Mouse (Mus musculus) embryonic stem cell, embryonic (primary cell): ENCODE results near the gene H13.
"Not testable (repeated sequence)": the region's sequence is repeated elsewhere in the genome, so short reads cannot be mapped to it uniquely, and the experiment has no call there.

Experiments used
- CTCF ChIA-PET, 4 experiments: fragments of 300-600 bp in 2 of 4; fragments of 350-600 bp in 2 of 4; sonication (Branson Sonifier 250); formaldehyde crosslinking; loops; one replicate each; lab custom pipeline; 2022; ENCODE audit warnings: inconsistent platforms in 2 of 4; lab: Charles Lee
- POLR2A ChIA-PET, 4 experiments: fragments of 300-600 bp in 2 of 4; fragments of 350-600 bp in 2 of 4; sonication (Branson Sonifier 250); formaldehyde crosslinking; loops; one replicate each; lab custom pipeline; 2022; ENCODE audit warnings: antibody characterized with exemption in 4 of 4, inconsistent platforms in 1 of 4; lab: Charles Lee

Gene H13

GRCm38 (mm10) chr2:152639406-152640113 lies 29.7 kb upstream of the H13 start:
- CTCF ChIA-PET: interaction anchor here in 2 of 4 experiments (0.7 to 1.5 kb wide), 4 partner anchors 29 to 103 kb away, joined by 3 to 5 read pairs (median 3); partner anchors contain the start of genes Defb36 (in 1 of the 2) and H13 (in 1 of the 2)
- POLR2A ChIA-PET: interaction anchor here in 1 of 4 experiments (0.6 to 1.4 kb wide), 3 partner anchors 29 to 352 kb away, joined by 3 read pairs; partner anchors contain the start of gene H13

GRCm38 (mm10) chr2:152652901-152653620 lies 16.2 kb upstream of the H13 start:
- ChIA-PET POLR2A (interaction anchor here in 1 of 4 experiments (1.0 kb wide), 1 partner anchor 27 kb away, joined by 3 read pairs; no protein-coding TSS in a partner anchor), CTCF (interaction anchor here in 2 of 4 experiments (0.6 to 0.8 kb wide), 2 partner anchors 8 to 16 kb away, joined by 3 to 4 read pairs; no protein-coding TSS in a partner anchor)

GRCm38 (mm10) chr2:152653874-152654715 lies 15.2 kb upstream of the H13 start:
- CTCF ChIA-PET: interaction anchor here in 2 of 4 experiments (0.8 to 1.4 kb wide), 3 partner anchors 15 to 82 kb away, joined by 3 to 5 read pairs (median 4); partner anchors contain the start of gene Defb21 (in 1 of the 2)

GRCm38 (mm10) chr2:152657398-152657797 lies 11.9 kb upstream of the H13 start:
- ChIA-PET POLR2A (interaction anchor here in 3 of 4 experiments (0.6 to 1.4 kb wide), 4 partner anchors 12 to 46 kb away, joined by 3 to 10 read pairs (median 5); partner anchors contain the start of gene H13 (in 2 of the 3)), CTCF (interaction anchor here (0.6 to 2.5 kb wide), 14 partner anchors 9 to 975 kb away, joined by 3 to 13 read pairs (median 5); partner anchors contain the start of gene H13 (in 3 of the 4))

More at GRCm38 (mm10) chr2:152653874-152654715, 15.2 kb upstream of the H13 start:
- POLR2A ChIA-PET: interaction anchor here in 1 of 4 experiments (0.8 kb wide), 1 partner anchor 15 kb away, joined by 3 read pairs; the partner anchor contains the start of gene H13

- ChIA-PET CTCF (interaction anchor here in 3 of 4 experiments (0.6 to 2.3 kb wide), 5 partner anchors 8 to 177 kb away, joined by 3 to 16 read pairs (median 3); partner anchors contain the start of gene H13 (in 2 of the 3)), POLR2A (interaction anchor here in 2 of 4 experiments (0.7 to 1.9 kb wide), 4 partner anchors 8 to 170 kb away, joined by 3 to 5 read pairs (median 3); partner anchors contain the start of genes Bcl2l1 (in 1 of the 2) and H13 (in 1 of the 2))
Observed at GRCm38 (mm10) chr2:152661163-152661562, 8.1 kb upstream of the H13 start.

GRCm38 (mm10) chr2:152666191-152666590 lies 3.1 kb upstream of the H13 start:
- CTCF ChIA-PET: not testable (repeated sequence)
- POLR2A ChIA-PET: interaction anchor here in 1 of 4 experiments (0.6 kb wide), 1 partner anchor 220 kb away, joined by 3 read pairs; no protein-coding TSS in a partner anchor

GRCm38 (mm10) chr2:152669639-152670484 lies 601 bp downstream of the H13 start:
- POLR2A ChIA-PET: interaction anchor here (0.5 to 6.4 kb wide), 66 partner anchors 8 to 677 kb away, joined by 3 to 67 read pairs (median 5); partner anchors contain the start of genes Mcts2 (in 4 of the 4), Bcl2l1 (in 3 of the 4), Id1 (in 1 of the 4) and Tpx2 (in 1 of the 4)
- CTCF ChIA-PET: interaction anchor here (0.6 to 5.3 kb wide), 49 partner anchors 7 to 397 kb away, joined by 3 to 45 read pairs (median 4); partner anchors contain the start of genes Bcl2l1 (in 3 of the 4), Defb36 (in 2 of the 4), Mcts2 (in 1 of the 4) and Mylk2 (in 1 of the 4)

GRCm38 (mm10) chr2:152670983-152671641 lies 1.9 kb downstream of the H13 start:
- CTCF ChIA-PET: interaction anchor here (0.6 to 5.3 kb wide), 26 partner anchors 11 to 1865 kb away, joined by 3 to 45 read pairs (median 4); partner anchors contain the start of genes Bcl2l1 (in 1 of the 4), Defb36 (in 1 of the 4) and Mcts2 (in 1 of the 4)
- POLR2A ChIA-PET: interaction anchor here in 3 of 4 experiments (0.7 to 6.4 kb wide), 26 partner anchors 11 to 233 kb away, joined by 3 to 67 read pairs (median 4); partner anchors contain the start of genes Mcts2 (in 3 of the 3) and Bcl2l1 (in 1 of the 3)

- POLR2A ChIA-PET: interaction anchor here in 3 of 4 experiments (0.7 to 6.4 kb wide), 20 partner anchors 11 to 232 kb away, joined by 3 to 67 read pairs (median 4); partner anchors contain the start of genes Mcts2 (in 3 of the 3) and Bcl2l1 (in 1 of the 3)
- CTCF ChIA-PET: interaction anchor here in 3 of 4 experiments (0.6 to 5.3 kb wide), 26 partner anchors 11 to 1866 kb away, joined by 3 to 45 read pairs (median 4); partner anchors contain the start of genes Mcts2 (in 2 of the 3) and Bcl2l1 (in 1 of the 3)
Observed at GRCm38 (mm10) chr2:152671642-152671999, 2.4 kb downstream of the H13 start.

GRCm38 (mm10) chr2:152672166-152672565 lies 2.9 kb downstream of the H13 start:
- ChIA-PET POLR2A (interaction anchor here in 3 of 4 experiments (0.7 to 6.4 kb wide), 19 partner anchors 10 to 232 kb away, joined by 3 to 67 read pairs (median 4); partner anchors contain the start of genes Mcts2 (in 3 of the 3) and Bcl2l1 (in 1 of the 3)), CTCF (interaction anchor here in 3 of 4 experiments (0.5 to 5.3 kb wide), 26 partner anchors 10 to 891 kb away, joined by 3 to 45 read pairs (median 4); partner anchors contain the start of genes Mcts2 (in 2 of the 3) and Bcl2l1 (in 1 of the 3))

GRCm38 (mm10) chr2:152674148-152674547 lies 4.9 kb downstream of the H13 start:
- POLR2A ChIA-PET: interaction anchor here in 3 of 4 experiments (0.6 to 6.1 kb wide), 8 partner anchors 9 to 984 kb away, joined by 3 to 67 read pairs (median 4); partner anchors contain the start of genes Mcts2 (in 2 of the 3) and Bcl2l1 (in 1 of the 3)
- CTCF ChIA-PET: interaction anchor here in 2 of 4 experiments (0.7 kb wide), 2 partner anchors 9 to 424 kb away, joined by 3 to 6 read pairs; no protein-coding TSS in a partner anchor

- ChIA-PET CTCF (no interaction called here), POLR2A (interaction anchor here in 1 of 4 experiments (0.7 kb wide), 1 partner anchor 18 kb away, joined by 4 read pairs; no protein-coding TSS in a partner anchor)
Observed at GRCm38 (mm10) chr2:152675252-152675791, 6.1 kb downstream of the H13 start.

- POLR2A ChIA-PET: interaction anchor here (0.5 to 3.4 kb wide), 17 partner anchors 8 to 202 kb away, joined by 3 to 25 read pairs (median 3); partner anchors contain the start of genes Mcts2 (in 3 of the 4), H13 (in 2 of the 4) and Id1 (in 1 of the 4)
Observed at GRCm38 (mm10) chr2:152678302-152678701, 9.0 kb downstream of the H13 start.

GRCm38 (mm10) chr2:152678925-152679324 lies 9.7 kb downstream of the H13 start:
- ChIA-PET POLR2A (interaction anchor here in 2 of 4 experiments (0.6 to 3.4 kb wide), 7 partner anchors 8 to 154 kb away, joined by 3 to 25 read pairs (median 3); partner anchors contain the start of gene Mcts2 (in 1 of the 2)), CTCF (interaction anchor here in 3 of 4 experiments (0.6 to 2.2 kb wide), 10 partner anchors 9 to 261 kb away, joined by 3 to 16 read pairs (median 6); partner anchors contain the start of genes H13 (in 1 of the 3) and Tpx2 (in 1 of the 3))

More at GRCm38 (mm10) chr2:152678302-152678701, 9.0 kb downstream of the H13 start:
- CTCF ChIA-PET: interaction anchor here (0.5 to 2.2 kb wide), 25 partner anchors 8 to 337 kb away, joined by 3 to 16 read pairs (median 4); partner anchors contain the start of genes H13 (in 2 of the 4), Bcl2l1 (in 1 of the 4), Mcts2 (in 1 of the 4) and Pdrg1 (in 1 of the 4)
